Mouse (Mus musculus): ENCODE results near the gene Rabep1.
A peak's percentile ranks its signal among the peaks of the same experiment; 100 is the strongest.

The Rabep1 gene

GRCm38 (mm10) chr11:70973947-70974346 lies 129.4 kb downstream of the Rabep1 start:
- DNase-seq (ENCODE audit: low read depth, low spot score), result peak; percentile 71

GRCm38 (mm10) chr11:70975193-70975592 lies 130.6 kb downstream of the Rabep1 start:
- no peak for DNase-seq (ENCODE audit: low read depth, low spot score)

- no peak for DNase-seq (ENCODE audit: low read depth, low spot score)
Measured at GRCm38 (mm10) chr11:70977293-70977692, 132.7 kb downstream of the Rabep1 start.

- no peak for DNase-seq (ENCODE audit: low read depth, low spot score)
Measured at GRCm38 (mm10) chr11:70980232-70980631, 135.7 kb downstream of the Rabep1 start.

GRCm38 (mm10) chr11:70980751-70981510 lies 136.4 kb downstream of the Rabep1 start:
- DNase-seq (ENCODE audit: low read depth, low spot score), result peak; percentile 77

- DNase-seq (ENCODE audit: low read depth, low spot score), result no peak
Measured at GRCm38 (mm10) chr11:70982030-70982429, 137.5 kb downstream of the Rabep1 start.

- DNase-seq (ENCODE audit: low read depth, low spot score), result peak; percentile 95
Measured at GRCm38 (mm10) chr11:70982557-70983228, 138.1 kb downstream of the Rabep1 start, which contains the start of gene C1qbp. Gene C1qbp, minus strand, starts transcription at chr11:70983026.

Measured in ZHBTc4 (cell line).